Mouse (Mus musculus) thymus, adult 2 months (tissue): ENCODE measurements around the gene Ddb1.

ENCODE experiments used
- CTCF ChIP-seq: fragments of 200-500 bp; IDR thresholded peaks from 2 replicates; pipeline ENCODE4 v1.5.1; 2012; ENCODE audit warnings: mild to moderate bottlenecking, control low read depth, low read length, moderate library complexity, borderline replicate concordance; ENCODE audit not compliant: control insufficient read depth, poor library complexity, insufficient read depth; ENCODE audit errors: extremely low read depth
- POLR2A ChIP-seq: fragments of 200-500 bp; IDR thresholded peaks from 2 replicates; pipeline ENCODE4 v1.6.1; 2012; ENCODE audit warnings: mild to moderate bottlenecking, low read length, control low read depth, moderate library complexity; ENCODE audit not compliant: control insufficient read depth, poor library complexity, insufficient read depth; ENCODE audit errors: extremely low read depth

GRCm38 (mm10) chr19:10561558-10562314, 43.4 kb upstream of the Ddb1 start:
- TF ChIP-seq CTCF (no peak), POLR2A (no peak)
